Mouse (Mus musculus) brain, embryonic 14.5 days (tissue): ENCODE measurements around the gene Kmt2e.
"Not testable (repeated sequence)": the region's sequence is repeated elsewhere in the genome, so short reads cannot be mapped to it uniquely, and the experiment has no call there.

Source experiments
- CTCF ChIP-seq: fragments of 200-500 bp; IDR thresholded peaks from 2 replicates; pipeline ENCODE4 v1.5.1; 2012; ENCODE audit warnings: inconsistent platforms, mild to moderate bottlenecking, moderate library complexity, borderline replicate concordance; ENCODE audit not compliant: insufficient read depth, insufficient read length; ENCODE audit errors: extremely low read depth
- POLR2A ChIP-seq: fragments of 200-500 bp; IDR thresholded peaks from 2 replicates; pipeline ENCODE4 v1.6.1; 2012; ENCODE audit warnings: mild to moderate bottlenecking, inconsistent platforms, borderline replicate concordance; ENCODE audit not compliant: poor library complexity, insufficient read depth, insufficient read length, severe bottlenecking; ENCODE audit errors: extremely low read depth

DNA sequence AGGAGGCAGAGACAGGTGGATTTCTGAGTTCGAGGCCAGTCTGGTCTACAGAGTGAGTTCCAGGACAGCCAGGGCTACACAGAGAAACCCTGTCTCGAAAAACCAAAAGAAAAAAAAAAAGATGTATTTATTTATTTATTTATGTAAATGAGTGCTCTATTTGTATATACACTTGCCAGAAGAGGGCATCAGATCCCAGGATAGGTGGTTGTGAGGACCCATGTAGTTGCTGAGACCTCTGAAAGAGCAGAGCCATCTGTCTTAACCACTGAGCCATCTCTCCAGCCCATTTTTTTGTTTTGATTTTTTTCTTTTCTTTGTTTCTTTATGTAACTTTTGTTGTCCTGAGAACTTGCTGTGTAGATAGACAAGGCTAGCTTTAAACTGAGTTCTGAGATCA, 19.3 kb downstream of the Kmt2e start:
- not testable (repeated sequence) for TF ChIP-seq CTCF, POLR2A
